ENCODE assay signal across 1 mouse cellular context in genomic region chr1:155223849-155224554, GRCm38 (mm10).
TF ChIP-seq lines count a peak whose summit lies in the region.

No protein-coding gene starts in this region.

TF ChIP-seq in CH12.LX, 34 proteins besides CTCF, POLR2A, EP300 and RAD21 (continued from another document):
- peak; percentile 82 for TF ChIP-seq ETS1 (conservative IDR thresholded peaks at IDR 0.05; ENCODE audit: low read depth, low read length)
- TF ChIP-seq CHD2 (IDR thresholded peaks at IDR 0.05; ENCODE audit: low read length): no peak; the same call in 1 of the 2 replicates
- TF ChIP-seq MXI1 (IDR thresholded peaks at IDR 0.05; ENCODE audit: low read depth, low read length): peak; percentile 89
- peak; percentile 21; the same call in 1 of the 2 replicates for TF ChIP-seq ZC3H11A (IDR thresholded peaks at IDR 0.05; ENCODE audit: low read depth, low read length)
- TF ChIP-seq SMC3 (IDR thresholded peaks at IDR 0.05; ENCODE audit: low read depth, low read length): peak; percentile 87
- peak; percentile 68 for TF ChIP-seq MEF2A (IDR thresholded peaks at IDR 0.05; ENCODE audit: borderline replicate concordance, low read depth, low read length)
- no peak for TF ChIP-seq POLR2AphosphoS2 (IDR thresholded peaks at IDR 0.05; ENCODE audit: low read depth, low read length)
- peak; percentile 86 for TF ChIP-seq TCF12 (IDR thresholded peaks at IDR 0.05; ENCODE audit: low read depth, low read length)
- peak; percentile 84 for TF ChIP-seq IRF4 (IDR thresholded peaks at IDR 0.05; ENCODE audit: low read depth, low read length)
- no peak for TF ChIP-seq GABPA (IDR thresholded peaks at IDR 0.05; ENCODE audit: insufficient replicate concordance, low read depth, low read length)
- TF ChIP-seq ELF1 (IDR thresholded peaks at IDR 0.05; ENCODE audit: low read depth, low read length): no peak
- peak; percentile 97 for TF ChIP-seq MAX (IDR thresholded peaks at IDR 0.05; ENCODE audit: low read length)
- peak; percentile 76 for TF ChIP-seq NRF1 (IDR thresholded peaks at IDR 0.05; ENCODE audit: low read depth, low read length)
- TF ChIP-seq MAZ (IDR thresholded peaks at IDR 0.05; ENCODE audit: low read depth, low read length): no peak
- TF ChIP-seq KAT2A (IDR thresholded peaks at IDR 0.05; ENCODE audit: insufficient replicate concordance, low read length): no peak
- TF ChIP-seq ZKSCAN1 (IDR thresholded peaks at IDR 0.05; ENCODE audit: borderline replicate concordance, low read depth, low read length): no peak
- 0 out of 2 replicates have a peak, but pooled peaks have one; percentile 2 for TF ChIP-seq UBTF (IDR thresholded peaks at IDR 0.05; ENCODE audit: low read depth, low read length)
- peak; percentile 99 for TF ChIP-seq MYC (IDR thresholded peaks at IDR 0.05; ENCODE audit: low read depth, low read length)
- TF ChIP-seq JUND (conservative IDR thresholded peaks at IDR 0.05; ENCODE audit: low read depth, low read length): 0 out of 2 replicates have a peak, but pooled peaks have one; percentile 7
- peak; percentile 19; the same call in 1 of the 2 replicates for TF ChIP-seq USF1 (IDR thresholded peaks at IDR 0.05; ENCODE audit: low read depth, low read length)
- TF ChIP-seq PAX5 (IDR thresholded peaks at IDR 0.05; ENCODE audit: low read length): no peak
- peak; percentile 30 for TF ChIP-seq HCFC1 (IDR thresholded peaks at IDR 0.05; ENCODE audit: low read depth, low read length)
TF ChIP-seq in CH12.LX: peak in this region for 19.
